Mouse (Mus musculus) induced T-regulatory cell, adult 2 months (primary cell): ENCODE results near the gene Gripap1.

Experiments
- DNase-seq: peaks from one replicate; pipeline ENCODE4 v3.0.0-alpha.2; 2012; ENCODE audit warnings: low read depth

Gene Gripap1

GRCm38 (mm10) chrX:7789542-7790136, at the start of gene Gripap1:
Gene Gripap1 (plus strand): TSS chrX:7789765.
- peak; percentile 93 for DNase-seq

GRCm38 (mm10) chrX:7740082-7740819, 49.3 kb upstream of the Gripap1 start:
- no peak for DNase-seq

- no peak for DNase-seq
These were observed 48.5 kb upstream of the Gripap1 start for GRCm38 (mm10) chrX:7741103-7741502.

- DNase-seq = peak; percentile 26
These were observed 46.1 kb upstream of the Gripap1 start for GRCm38 (mm10) chrX:7743470-7743869.

GRCm38 (mm10) chrX:7744940-7745339, 44.6 kb upstream of the Gripap1 start:
- DNase-seq = no peak

- DNase-seq = no peak
These were observed 44.1 kb upstream of the Gripap1 start for GRCm38 (mm10) chrX:7745429-7745828.

- DNase-seq = peak; percentile 29
These were observed 39.0 kb upstream of the Gripap1 start, which contains the start of gene Ccdc120 for GRCm38 (mm10) chrX:7750432-7751116. Gene Ccdc120 (minus strand): TSS chrX:7750905.

GRCm38 (mm10) chrX:7753627-7754026, 35.9 kb upstream of the Gripap1 start:
- DNase-seq = peak; percentile 33

- peak; percentile 93 for DNase-seq
These were observed 27.2 kb upstream of the Gripap1 start, which contains the start of gene Tfe3 for GRCm38 (mm10) chrX:7762137-7762920. Gene Tfe3 (plus strand): TSS chrX:7762560.

- DNase-seq = no peak
These were observed 26.7 kb upstream of the Gripap1 start for GRCm38 (mm10) chrX:7762921-7763197.

GRCm38 (mm10) chrX:7763631-7764393, 25.8 kb upstream of the Gripap1 start:
- DNase-seq = peak; percentile 56

GRCm38 (mm10) chrX:7764657-7765280, 24.8 kb upstream of the Gripap1 start:
- no peak for DNase-seq

GRCm38 (mm10) chrX:7765281-7765670, 24.3 kb upstream of the Gripap1 start:
- DNase-seq = no peak

- DNase-seq = no peak
These were observed 23.8 kb upstream of the Gripap1 start for GRCm38 (mm10) chrX:7765764-7766163.

GRCm38 (mm10) chrX:7769302-7770017, 20.1 kb upstream of the Gripap1 start:
- DNase-seq = no peak

GRCm38 (mm10) chrX:7772766-7773165, 16.8 kb upstream of the Gripap1 start:
- DNase-seq = peak; percentile 41

GRCm38 (mm10) chrX:7775501-7776205, 13.9 kb upstream of the Gripap1 start:
- DNase-seq = no peak

- peak; percentile 58 for DNase-seq
These were observed 13.1 kb upstream of the Gripap1 start for GRCm38 (mm10) chrX:7776329-7777082.
